Mouse (Mus musculus) fibroblast of lung, adult 2 months (primary cell): ENCODE measurements around the gene Gm21985.
A peak's percentile ranks its signal among the peaks of the same experiment; 100 is the strongest.

Experiments used
- DNase-seq: peaks from one replicate; pipeline ENCODE4 v3.0.0-alpha.2; 2011; ENCODE audit warnings: low read depth

The Gm21985 gene

GRCm38 (mm10) chr2:112332051-112332898, 66.2 kb downstream of the Gm21985 start:
- no peak for DNase-seq

GRCm38 (mm10) chr2:112337211-112337610, 71.1 kb downstream of the Gm21985 start:
- no peak for DNase-seq

- no peak for DNase-seq
These were observed 73.6 kb downstream of the Gm21985 start for GRCm38 (mm10) chr2:112339736-112340135.

DNA sequence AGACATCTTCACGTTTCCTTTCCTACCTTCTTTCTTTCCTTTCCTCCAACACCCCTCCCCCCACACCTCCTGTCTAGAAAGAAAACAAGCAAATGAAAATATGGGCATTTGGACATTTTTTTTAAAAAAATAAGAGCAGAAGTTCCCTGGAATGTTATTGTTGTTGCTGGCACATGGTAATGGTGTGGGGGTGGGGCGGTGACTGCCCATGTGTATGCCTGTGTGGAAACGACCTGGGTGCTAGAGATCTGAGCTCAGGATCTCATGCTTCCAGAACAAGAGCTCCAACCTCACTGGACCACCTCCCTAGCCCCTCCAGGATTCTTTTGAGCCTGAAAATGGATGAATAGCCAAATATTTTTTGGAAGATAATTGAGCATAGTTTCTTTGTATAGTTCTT, 75.0 kb downstream of the Gm21985 start:
- DNase-seq = no peak

DNA sequence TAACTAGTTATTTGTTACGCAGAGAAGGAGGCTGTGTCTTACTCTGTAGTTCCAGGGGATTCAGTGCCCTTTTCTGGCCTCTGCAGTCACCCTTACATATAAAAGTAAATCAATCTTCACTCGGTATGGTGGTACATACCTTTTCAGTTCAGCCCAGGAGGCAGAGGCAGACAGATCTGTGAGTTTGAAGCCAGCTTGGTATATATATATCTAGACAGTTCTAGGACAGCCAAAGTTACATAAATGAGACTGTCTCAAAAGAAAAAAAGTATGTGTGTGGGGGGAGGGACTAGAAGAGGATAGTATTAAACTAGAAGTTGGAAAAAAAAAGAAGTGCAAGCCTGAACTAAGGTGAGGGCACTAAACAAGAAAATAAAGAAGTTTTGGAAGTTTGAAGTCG, 82.1 kb downstream of the Gm21985 start:
- no peak for DNase-seq

DNA sequence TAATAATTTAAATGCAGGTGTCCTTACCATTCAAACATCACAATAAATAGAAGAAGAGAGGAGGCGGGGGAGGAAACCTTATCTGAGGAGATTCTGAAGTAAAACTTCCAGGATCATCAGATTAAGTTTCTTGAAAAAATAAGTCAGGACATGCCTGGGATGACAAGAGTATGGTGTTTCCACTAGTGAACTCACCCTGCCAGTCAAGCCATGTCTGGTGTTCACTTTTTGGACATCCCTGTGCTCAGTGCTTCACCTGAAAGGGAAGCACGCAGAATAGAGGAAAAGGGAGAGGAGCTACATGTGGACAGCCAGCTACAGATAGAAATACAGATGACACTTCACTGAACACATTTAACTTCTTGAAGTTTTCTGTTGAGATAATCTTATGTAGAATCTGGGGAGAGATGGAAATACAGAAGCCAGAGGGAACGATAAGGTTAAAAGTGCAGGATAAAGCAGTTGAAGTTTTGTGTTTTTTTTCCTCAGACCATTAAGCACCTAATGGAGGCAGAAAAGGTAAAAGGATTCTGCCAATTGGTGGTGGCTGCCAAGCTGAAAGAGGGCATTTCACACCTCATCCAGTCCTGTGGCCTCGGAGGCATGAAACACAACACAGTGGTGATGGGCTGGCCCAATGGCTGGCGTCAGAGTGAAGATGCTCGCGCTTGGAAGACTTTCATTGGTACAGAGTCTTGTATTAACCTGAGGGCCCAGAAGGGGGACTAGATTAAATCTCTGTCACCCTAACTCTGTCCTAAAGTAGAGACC, 87.8 kb downstream of the Gm21985 start:
- DNase-seq = no peak

DNA sequence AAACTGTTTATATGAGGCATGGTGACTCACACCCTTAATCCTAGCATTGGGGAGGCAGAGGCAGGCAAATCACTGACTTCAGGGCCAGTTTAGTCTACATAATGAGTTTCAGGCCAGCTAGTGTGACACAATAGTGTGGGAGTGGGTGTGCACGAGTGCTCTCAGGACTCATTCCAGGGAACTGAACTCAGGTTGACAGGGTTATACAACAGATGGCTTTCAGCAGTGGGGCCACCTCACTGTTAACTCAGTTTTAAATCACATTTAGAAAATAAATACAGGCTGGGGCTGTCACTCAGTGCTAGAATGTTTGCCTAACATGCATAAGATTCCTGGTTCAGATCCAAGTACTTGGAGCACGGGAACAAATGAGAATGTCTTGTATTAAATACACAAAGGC, 93.5 kb downstream of the Gm21985 start:
- no peak for DNase-seq

- no peak for DNase-seq
These were observed 94.1 kb downstream of the Gm21985 start for GRCm38 (mm10) chr2:112360012-112360780.

DNA sequence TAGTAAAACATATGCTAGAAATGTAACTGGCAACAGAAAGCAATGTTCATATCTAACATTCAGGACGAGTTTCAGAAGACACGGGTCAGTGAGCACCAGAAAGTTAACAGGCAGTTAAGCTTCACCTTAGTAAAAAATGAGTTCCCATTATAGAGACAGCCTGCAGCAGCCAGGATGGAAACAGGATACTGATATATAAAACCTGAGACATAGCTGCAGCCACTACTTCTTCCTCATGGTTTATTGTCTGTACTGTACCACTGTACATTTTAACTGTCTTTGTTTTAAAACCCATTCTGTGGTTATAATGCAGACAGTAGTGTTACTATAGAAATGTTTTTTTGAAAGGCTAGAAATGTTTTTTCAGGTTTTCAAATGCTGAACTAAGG, 94.7 kb downstream of the Gm21985 start:
- DNase-seq = no peak

GRCm38 (mm10) chr2:112367222-112367621, 101.1 kb downstream of the Gm21985 start:
- DNase-seq = no peak

DNA sequence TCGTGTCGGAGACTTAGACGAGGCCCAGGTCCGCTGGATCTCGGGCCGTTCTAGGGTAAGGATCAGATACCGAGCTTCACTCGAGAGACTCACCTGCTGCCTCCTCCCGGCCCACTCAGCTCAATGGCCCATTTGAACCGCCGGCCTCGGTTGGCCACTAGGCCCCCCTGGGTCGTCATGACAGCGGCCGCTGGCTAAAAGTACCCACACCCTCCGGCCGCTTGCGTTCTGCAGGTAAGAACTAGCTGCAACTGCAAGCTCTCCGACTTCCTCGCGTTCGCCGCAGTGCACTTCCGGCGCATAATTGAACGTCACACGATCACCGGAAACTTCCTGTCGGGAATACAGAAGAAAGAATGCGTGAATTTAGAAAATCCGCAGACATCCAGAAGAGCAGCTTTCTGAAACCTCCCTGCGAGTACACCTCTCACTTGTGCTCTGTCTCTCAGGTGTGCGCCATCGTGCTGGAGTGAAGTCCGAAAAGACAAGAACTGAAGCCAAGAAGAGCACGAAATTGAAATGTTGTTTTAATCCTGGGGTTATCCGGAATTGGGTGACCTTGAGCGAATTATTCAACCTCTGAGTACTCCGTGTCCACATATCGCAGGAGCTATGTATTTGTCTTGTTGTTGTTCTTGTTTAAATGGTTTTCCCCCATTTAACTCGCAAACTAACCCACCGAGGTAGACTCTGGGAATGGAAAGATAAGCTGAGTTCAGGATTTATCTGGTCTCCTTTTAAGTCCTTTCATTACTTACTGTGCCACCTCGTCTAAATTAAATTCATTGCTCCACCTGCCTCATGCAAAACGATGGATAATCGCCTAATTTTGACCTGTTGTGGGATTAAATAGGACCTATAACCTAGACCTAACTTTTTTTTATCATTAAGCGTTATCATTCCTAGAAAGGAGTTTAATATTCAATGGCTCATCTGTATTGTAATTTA, 101.9 kb downstream of the Gm21985 start, which contains the start of gene Emc4:
TSS of gene Emc4 (minus strand) at position 302 of the 948 bp plus-strand sequence.
- peak; percentile 73 for DNase-seq

GRCm38 (mm10) chr2:112369941-112370340, 103.8 kb downstream of the Gm21985 start:
- no peak for DNase-seq

GRCm38 (mm10) chr2:112373141-112373540, 107.0 kb downstream of the Gm21985 start:
- peak; percentile 89 for DNase-seq

DNA sequence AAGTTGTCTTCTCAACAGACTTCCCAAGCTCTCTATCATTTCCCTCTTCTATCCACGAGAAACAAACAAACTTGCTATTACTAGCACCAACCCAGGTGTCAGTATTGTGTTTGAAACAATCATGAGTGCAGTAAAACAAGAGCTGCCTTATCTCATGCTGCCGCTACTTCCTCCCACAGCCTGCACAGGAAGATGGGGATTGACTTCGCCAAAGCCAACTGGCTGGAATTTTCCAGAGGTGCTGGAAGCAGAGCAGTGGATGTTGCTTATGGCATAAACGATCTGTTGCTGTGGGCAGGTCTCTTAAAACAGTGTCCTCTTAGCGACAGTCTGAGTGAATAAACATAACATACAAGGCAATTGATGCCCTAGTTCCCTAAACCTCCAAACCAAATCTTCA, 108.5 kb downstream of the Gm21985 start:
- no peak for DNase-seq

DNA sequence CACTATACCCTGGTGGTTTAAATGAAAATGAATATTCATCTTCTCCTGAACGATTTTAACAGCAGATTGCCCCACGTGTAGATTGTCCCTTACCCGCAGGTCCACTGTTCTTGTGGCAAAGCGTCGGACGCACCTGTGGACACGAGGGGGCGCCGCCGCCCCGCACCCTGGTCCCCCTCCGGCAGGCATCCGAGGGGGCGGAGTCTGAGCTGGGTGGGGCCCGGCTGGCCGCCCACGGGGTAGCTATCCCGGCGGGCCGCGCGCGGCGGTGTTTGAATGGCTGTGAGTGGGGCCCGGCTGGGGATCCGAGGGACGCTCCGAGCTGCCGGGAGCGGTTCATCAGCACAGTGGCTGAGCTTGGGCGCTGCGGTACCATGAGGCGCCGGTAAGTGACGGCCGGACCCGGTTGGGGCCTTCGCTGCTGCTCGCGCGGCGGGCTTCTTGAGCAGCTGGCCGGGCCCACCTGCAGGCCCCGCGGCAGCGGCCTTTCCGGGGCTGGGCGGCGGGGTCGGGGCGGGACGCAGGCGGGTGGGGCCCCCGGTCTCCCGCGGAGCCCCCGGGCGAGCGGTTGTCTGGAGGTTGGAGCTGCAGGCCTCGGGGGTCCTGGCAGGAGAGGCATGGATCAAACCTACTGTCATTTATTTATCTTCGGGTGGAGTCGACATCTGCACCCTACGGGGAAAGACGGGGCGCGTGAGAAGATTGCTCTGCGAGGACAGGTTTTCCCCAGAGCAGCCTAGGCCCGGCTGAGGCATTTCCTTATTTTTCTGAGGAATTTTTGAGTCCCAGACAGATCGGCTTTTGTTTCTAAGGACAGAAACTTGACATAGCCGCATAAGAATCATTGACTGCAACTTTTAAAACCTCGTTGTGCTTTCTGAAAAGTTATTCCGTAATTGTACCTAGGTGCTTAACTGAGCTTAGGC, 113.1 kb downstream of the Gm21985 start, which contains the start of gene Katnbl1:
TSS of gene Katnbl1 (plus strand) at position 239 of the 926 bp plus-strand sequence.
- DNase-seq = peak; percentile 72

DNA sequence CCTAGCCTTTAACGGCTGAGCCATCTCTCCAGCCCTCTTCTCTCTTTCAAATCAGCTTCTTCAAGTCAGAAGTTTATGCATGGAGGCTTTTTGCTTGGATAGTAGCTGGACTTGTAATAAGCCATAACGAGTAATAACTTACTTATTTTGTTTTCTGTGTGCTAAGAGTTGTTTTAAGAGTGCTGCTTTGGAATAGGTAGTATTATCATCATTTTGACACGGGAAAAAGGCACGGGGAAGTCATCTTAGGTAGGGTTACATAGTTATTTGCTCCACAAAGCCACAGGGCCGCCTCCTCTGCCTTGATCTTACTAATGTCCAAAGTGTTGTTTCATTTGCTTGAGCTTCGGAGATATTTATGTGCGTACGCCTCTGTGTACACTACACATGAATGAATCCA, 114.0 kb downstream of the Gm21985 start:
- DNase-seq = no peak

GRCm38 (mm10) chr2:112381219-112381618, 115.1 kb downstream of the Gm21985 start:
- DNase-seq = no peak

GRCm38 (mm10) chr2:112390843-112391242, 124.7 kb downstream of the Gm21985 start:
- DNase-seq = no peak

DNA sequence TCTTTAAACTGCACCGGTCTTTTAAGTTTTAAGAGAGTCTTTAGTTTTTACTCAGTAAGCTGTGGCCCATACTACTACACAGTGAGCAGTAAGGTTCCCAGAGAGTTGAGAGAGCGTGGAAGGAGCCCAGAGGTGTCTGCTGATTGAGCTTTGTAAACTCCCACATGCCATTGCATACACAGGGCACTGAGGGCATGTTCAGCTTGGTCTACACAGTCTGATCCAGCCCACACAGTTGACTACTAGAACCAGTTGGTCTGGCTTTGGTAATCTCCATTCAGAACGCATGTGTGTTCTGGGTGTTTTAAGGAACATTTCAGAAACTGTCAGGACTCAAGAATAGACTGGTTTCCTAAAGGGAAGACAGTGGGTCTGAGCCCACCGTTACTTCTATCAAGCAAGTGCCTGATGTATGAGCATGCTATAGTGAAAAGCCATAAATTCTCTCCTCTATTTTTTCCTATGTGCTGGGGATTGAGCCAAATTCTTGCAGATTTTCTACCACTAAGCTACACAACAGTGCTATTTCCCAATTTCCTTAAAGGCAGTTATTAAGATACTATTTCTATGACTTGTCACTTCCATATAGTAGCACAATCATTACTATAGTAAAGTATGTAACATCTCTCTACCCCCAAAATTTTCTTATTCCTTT, 125.4 kb downstream of the Gm21985 start:
- no peak for DNase-seq
